Mouse (Mus musculus): ENCODE measurements around the gene Rab14. TPM values are rescaled to one million over a fixed set of nuclear protein-coding genes. Genes with fewer than 3 reads are reported as not detected.

Rab14 gene
- 10 to 100 TPM; 70.2 to 83.8 (median 76.1) TPM for total RNA-seq (2022)

GRCm38 (mm10) chr2:35200898-35201668, at the start of gene Rab14:
Gene Rab14 (minus strand): TSS chr2:35201120.
- peak; percentile 99 to 100 for DNase-seq (ENCODE audit: low spot score in 2 of 2)

- DNase-seq (ENCODE audit: low spot score in 2 of 2), result no peak
Measured at GRCm38 (mm10) chr2:35247763-35248162, 46.8 kb upstream of the Rab14 start.

DNA sequence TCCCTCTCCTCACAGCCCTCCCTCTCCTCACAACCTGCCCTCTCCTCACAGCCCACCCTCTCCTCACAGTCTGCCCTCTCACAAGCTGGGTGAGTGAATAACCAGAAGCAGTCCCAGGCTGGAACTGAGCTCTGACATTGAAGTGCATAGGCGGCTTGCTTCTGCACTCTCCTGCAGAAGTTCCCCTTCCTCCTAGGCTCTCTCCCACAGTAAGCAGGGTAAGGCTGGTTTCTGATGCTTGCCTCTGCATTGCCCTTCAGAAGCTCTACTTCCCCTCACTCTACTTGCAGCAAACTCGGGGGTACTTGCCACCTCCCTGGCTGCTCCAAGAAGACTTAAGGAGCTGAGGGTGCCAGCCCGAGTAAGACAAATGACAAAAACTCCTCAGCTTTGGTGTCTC, 43.3 kb upstream of the Rab14 start:
- DNase-seq (ENCODE audit: low spot score in 2 of 2), result no peak

GRCm38 (mm10) chr2:35235021-35235420, 34.1 kb upstream of the Rab14 start:
- DNase-seq (ENCODE audit: low spot score in 2 of 2), result no peak

DNA sequence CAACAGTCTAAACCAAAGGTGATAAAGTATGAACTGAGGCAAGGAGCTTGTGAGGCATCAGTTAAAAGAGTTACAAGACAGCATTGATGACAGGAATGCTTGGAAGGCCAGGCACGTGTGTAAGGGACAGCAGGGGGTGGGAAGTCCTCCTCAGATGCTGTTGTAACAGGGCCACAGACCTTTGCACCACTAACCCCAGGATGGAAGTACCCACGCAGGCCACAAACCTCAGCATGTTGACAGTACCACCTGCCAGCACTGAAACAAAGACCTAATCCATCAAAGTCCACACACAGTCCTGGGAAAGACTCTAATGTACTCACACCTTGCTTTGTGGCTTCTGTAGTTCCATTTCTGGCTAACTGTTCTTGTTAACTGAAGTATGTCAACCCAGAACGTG, 33.0 kb upstream of the Rab14 start:
- no peak for DNase-seq (ENCODE audit: low spot score in 2 of 2)

DNA sequence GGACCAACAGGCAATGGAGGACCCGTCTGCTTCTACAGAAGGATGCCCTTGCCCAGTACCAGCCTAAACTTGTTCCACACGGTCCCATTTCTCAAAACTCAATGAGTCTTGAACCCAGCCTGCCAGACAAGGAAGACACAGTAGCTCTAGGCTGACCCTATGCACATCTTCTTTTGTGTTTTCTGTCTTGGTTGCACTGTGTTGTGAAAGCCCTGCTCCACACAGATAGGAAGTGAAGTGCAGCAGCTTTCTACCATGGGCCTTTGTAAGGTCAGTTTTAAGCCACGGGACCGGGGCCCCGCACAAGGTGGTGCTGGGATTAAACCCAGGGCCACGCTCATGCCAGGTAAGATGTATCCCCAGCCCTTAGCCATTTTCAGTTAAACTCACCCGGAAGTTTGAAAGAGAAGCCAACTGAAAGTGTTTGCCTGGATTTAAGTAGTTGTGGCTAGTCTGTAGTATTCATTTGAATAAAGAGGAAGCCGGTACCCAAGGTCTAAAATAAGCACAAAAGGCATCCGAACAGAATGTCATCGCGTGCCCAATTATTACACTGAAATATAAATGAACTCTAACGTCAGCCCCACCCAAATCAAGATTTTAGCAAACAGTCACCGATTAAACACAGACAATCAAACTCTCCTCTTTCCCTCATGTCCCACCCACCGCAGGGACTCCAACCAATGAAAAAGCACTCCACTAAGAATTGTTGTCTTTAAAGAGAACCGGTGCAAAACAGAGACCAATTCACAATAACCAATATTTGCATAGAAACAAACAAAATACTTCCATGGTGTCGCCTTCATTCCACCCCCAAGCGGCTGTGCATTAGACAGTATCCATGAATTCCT, 31.9 kb upstream of the Rab14 start:
- no peak for DNase-seq (ENCODE audit: low spot score in 2 of 2)

GRCm38 (mm10) chr2:35231871-35232270, 31.0 kb upstream of the Rab14 start:
- no peak for DNase-seq (ENCODE audit: low spot score in 2 of 2)

GRCm38 (mm10) chr2:35230215-35230614, 29.3 kb upstream of the Rab14 start:
- no peak for DNase-seq (ENCODE audit: low spot score in 2 of 2)

DNA sequence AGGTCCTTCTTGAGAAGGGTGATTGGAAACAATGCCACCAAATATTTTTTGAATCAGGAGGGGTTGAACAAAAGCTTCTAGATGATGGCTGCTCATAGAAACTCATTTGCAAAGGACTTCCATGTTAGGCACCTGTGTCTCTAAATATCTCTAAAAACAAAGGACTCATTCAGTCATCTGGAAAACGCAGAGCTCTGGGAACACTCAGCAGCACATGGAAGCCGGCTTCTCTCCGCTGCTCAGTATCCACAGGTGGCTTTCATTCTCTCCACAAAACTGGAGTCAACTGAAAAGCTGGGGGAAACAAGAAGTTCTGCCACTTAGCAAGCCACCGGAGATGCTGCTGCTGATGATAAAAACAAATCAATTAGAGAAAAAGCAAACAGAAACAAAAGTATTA, 27.2 kb upstream of the Rab14 start:
- DNase-seq (ENCODE audit: low spot score in 2 of 2), result no peak

DNA sequence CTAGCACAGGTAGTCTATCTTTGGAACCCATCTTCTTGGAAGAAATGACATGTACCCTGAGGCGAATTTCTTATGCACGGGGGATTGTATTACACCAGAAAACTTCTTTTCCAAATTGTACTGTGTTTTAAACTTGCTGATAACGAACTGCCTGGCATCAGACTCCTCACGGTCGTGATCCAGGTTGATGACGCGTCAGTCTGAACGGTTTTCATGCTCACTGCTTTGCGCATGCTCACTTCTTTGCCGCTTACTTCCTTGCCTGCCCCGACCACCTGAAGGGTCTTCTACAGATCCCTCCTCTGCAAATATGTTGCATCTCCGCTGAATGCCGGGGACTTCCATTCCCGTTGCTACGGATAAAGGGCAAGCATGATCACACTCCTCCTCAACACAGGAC, 23.4 kb upstream of the Rab14 start:
- DNase-seq (ENCODE audit: low spot score in 2 of 2), result no peak

DNA sequence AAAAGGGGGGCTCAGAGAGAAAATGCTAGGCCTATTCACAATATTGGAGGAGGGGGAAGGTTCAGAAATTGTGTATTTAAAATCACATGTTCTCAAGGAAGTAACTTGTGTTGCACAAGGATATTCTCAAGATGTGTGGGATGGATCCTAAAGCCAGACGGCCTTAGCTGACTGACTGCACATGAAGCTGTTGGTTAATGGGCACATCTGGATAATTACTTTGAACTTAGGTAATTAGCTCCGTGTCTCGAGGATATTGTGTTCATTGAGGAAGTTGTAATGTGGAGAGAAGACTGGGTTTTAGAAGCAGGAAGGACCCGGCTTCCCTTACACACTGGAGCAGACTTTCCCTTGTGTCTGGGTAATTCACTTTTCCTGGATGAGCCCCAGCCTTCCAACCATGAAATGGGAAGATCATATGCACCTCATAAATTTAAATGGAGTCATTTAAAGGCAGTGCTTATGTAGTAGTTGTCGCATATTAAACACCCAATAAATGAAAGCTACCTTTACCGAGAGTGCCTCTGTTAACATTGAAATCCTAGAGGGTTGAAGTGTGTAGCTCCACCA, 22.0 kb upstream of the Rab14 start:
- DNase-seq (ENCODE audit: low spot score in 2 of 2), result no peak

GRCm38 (mm10) chr2:35218736-35219135, 17.8 kb upstream of the Rab14 start:
- no peak for DNase-seq (ENCODE audit: low spot score in 2 of 2)

GRCm38 (mm10) chr2:35216701-35217100, 15.8 kb upstream of the Rab14 start:
- DNase-seq (ENCODE audit: low spot score in 2 of 2), result no peak

DNA sequence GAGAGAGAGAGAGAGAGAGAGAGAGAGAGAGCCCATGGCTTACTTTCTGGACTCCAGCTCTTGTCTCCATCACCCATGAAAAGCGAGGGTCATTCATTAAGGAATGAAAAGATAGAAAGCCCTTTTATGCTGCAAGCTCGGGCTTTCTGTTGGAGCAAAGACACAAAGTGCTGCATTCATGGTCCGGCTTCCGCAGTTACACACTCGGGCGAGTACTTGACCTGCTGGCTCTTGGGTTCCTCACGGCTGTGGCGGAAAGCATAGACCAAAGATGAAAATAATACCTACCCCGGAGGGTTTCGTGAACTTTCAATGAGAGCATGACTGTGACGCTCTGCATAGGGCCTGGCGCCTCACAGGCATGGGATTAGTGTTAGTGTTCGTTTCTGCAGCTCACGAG, 14.4 kb upstream of the Rab14 start:
- DNase-seq (ENCODE audit: low spot score in 2 of 2), result no peak

DNA sequence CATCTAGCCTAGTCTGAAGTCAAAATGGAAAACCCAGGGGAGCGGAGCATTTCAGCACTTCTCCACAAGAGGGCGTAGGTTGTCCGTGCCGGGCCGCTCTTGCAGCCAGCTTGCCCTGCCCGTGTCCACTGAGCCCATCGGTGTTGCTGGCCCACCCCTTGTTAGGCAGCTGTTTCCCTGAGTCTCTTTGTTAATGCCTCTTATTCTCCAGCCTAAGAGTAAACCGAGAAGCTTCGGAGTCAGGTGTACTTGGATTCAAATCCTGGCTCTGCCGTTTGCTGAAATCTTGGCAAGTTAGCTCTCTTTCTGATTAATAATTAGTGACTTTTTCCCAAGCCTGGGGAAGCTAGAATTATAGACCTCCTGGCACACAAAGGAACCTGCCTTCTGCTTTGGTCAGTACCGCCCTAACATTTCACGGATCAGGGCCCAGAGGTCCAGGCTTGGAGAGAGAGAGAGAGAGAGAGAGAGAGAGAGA, 14.0 kb upstream of the Rab14 start:
- peak; percentile 69 to 75 for DNase-seq (ENCODE audit: low spot score in 2 of 2)

DNA sequence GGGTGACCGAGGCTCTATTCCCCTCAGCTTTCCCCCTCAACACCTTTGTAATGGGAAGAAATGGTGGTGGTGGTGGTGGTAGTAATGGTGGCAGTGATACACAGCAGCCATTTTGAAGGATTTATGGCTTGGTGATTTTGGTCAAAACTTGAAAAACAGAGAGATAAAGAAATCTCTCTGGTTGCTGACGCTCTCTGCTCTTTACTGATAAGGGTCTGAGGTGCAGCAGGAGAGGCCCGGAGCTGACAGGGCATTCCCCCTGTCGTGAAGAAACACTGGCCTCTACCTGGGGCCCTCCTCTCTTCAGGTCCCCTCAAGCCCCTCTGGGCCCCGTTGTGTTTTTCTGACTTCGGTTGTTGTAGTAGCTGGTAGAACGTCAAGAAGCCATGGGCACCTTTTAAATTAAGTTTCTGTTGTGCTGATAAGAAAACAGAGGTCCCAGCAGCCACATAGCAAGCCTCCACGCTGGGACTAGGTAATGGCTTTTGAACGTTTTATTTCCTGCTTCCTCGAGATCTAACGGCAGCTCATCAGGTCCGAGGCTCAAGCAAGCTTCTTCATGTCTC, 12.5 kb upstream of the Rab14 start:
- no peak for DNase-seq (ENCODE audit: low spot score in 2 of 2)

GRCm38 (mm10) chr2:35211681-35212080, 10.8 kb upstream of the Rab14 start:
- DNase-seq (ENCODE audit: low spot score in 2 of 2), result no peak

DNA sequence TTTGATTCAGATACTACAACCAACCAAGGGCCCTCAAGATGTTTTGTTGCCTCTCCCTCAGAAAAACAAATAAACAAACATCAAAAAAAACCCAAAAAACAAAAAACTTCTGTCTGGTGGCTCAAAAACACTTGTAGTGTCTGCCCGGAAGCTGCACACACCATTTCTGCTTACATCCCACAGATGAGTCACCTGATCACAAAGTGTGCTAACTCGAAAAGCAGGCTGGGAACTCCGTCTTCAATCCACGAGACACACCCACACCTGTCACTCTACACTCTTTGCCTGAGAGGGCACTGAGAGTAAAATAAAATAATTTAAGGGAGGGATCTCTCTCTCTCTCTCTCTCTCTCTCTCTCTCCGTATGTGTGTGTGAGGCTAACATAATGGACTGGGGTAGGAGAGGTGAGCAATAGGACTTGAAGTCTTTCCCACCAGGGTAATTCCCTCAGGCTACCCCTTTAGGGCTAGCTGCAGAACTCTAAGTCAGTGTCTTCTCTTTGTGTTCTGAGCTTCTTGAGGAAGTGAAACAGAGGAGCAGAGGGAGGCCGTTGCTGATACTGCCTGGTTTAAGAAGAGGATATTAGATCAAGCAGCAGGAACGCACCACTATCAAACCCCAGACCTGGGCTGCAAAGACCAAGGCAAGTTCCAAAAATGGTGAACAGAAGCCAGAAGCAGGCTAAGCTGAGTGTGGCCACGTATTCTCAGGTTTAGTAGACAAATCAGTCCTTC, 8.2 kb upstream of the Rab14 start:
- DNase-seq (ENCODE audit: low spot score in 2 of 2), result no peak

DNA sequence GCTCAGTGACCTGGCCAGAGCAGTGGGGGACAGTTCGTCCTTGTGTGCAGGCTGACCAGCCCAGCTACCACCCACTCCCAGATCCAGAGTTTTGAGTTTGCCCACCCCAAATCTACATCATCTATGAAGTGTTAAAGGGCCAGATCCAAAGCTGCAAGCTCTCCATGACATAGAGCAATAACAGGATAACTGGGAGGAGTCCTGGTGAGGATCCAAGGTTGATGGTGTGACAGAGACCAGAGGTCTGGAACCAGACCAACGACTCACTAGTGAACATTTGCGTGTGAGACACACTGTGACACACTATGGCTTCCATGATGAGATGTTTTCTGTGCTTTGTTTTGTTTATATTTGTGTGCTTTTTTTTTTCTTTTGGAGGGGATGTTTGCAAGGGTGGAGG, 7.1 kb upstream of the Rab14 start:
- DNase-seq (ENCODE audit: low spot score in 2 of 2), result no peak

DNA sequence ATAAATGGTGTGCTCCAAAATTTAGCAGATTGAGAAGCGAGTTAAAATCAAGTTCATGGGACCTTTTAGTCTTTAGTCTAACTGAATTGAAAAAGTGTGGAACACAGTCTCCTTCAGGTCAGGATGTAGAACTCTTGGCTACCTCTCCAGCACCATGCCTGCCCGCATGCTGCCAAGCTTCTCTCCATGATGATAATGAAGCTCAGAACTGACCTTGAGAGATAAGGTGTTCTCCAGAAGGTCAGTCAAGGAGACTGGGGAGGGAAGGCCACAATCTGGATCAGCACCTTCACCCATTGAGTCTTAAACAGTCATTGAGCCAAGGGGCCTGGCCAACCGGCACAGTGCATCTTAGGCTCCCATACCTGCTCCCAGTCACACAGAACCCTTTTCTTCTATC, 5.8 kb upstream of the Rab14 start:
- no peak for DNase-seq (ENCODE audit: low spot score in 2 of 2)

- DNase-seq (ENCODE audit: low spot score in 2 of 2), result no peak
Measured at GRCm38 (mm10) chr2:35203729-35204128, 2.8 kb upstream of the Rab14 start.
